Mouse (Mus musculus) spleen, postnatal 14 days (tissue): ENCODE results near the gene Mgst1.
A peak's percentile ranks its signal among the peaks of the same experiment; 100 is the strongest.

ENCODE experiments used
- DNase-seq, 2 experiments: peaks; one replicate each; pipeline ENCODE4 v3.0.0; 2021 to 2022; ENCODE audit warnings: low spot score in 2 of 2

Gene Mgst1

DNA sequence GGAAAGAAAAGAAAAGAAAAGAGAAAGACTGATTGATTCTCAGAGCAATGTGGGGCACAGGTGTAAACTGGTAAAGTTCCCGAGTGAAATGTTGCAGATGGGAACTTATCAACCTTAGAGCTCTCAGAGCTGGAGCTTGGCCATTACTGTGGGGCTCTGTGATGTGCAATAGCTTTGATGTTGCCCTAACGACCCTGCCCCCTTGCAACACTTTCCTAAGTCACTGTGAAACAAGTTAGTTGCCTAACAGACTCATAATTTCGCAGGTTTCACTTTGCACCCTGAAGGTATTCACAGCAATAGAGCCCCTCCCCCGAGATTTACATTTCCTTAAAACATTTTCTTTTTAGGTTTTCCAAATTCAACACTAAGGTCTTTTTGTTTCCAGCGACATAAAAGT, at the start of gene Mgst1:
TSS of gene Mgst1 (plus strand) at position 387 of the 400 bp plus-strand sequence.
- no peak for DNase-seq

GRCm38 (mm10) chr6:138092432-138092831, 47.7 kb upstream of the Mgst1 start:
- DNase-seq: no peak

GRCm38 (mm10) chr6:138095060-138095459, 45.1 kb upstream of the Mgst1 start:
- no peak for DNase-seq

GRCm38 (mm10) chr6:138099646-138100045, 40.5 kb upstream of the Mgst1 start:
- DNase-seq: no peak

GRCm38 (mm10) chr6:138101843-138102242, 38.3 kb upstream of the Mgst1 start:
- DNase-seq: no peak

DNA sequence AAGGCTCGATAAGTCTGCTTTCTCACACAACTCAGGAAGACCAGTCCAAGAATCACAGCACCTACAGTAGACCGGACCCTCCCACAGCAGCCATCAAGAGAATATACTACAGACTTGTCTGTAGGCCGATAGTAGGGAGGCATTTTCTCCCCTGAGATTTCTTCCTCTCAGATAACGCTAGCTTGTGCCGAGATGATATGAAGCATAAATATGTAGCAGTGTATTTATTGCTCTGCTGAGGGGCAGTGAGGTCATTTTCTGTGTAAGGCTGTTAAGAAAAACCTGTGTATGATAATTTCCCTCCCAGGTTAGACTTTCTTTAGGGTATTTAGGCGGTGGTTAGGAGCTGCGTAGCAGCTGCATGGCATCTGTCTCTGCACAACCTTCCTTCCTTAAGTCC, 37.2 kb upstream of the Mgst1 start:
- no peak for DNase-seq

- no peak for DNase-seq
Observed at GRCm38 (mm10) chr6:138104559-138104958, 35.6 kb upstream of the Mgst1 start.

DNA sequence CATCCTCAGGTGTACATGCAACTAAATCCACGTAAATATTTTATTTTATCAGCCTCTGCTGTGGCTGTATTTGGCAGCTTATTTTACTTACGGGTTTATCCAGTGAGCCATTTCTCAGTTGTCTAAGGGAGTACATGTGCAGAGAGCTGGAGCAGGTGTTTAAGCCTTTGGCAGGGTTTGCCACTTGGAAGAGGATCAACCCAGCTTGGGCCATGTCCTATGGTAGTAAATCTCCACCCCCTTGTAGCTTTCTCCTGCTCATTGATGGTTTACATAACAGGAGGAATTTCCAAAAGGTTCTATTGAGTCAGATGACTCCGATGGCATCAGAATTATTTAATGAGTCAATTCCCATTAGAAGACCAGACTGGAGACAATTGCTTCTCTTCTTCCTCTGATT, 22.6 kb upstream of the Mgst1 start:
- no peak for DNase-seq

DNA sequence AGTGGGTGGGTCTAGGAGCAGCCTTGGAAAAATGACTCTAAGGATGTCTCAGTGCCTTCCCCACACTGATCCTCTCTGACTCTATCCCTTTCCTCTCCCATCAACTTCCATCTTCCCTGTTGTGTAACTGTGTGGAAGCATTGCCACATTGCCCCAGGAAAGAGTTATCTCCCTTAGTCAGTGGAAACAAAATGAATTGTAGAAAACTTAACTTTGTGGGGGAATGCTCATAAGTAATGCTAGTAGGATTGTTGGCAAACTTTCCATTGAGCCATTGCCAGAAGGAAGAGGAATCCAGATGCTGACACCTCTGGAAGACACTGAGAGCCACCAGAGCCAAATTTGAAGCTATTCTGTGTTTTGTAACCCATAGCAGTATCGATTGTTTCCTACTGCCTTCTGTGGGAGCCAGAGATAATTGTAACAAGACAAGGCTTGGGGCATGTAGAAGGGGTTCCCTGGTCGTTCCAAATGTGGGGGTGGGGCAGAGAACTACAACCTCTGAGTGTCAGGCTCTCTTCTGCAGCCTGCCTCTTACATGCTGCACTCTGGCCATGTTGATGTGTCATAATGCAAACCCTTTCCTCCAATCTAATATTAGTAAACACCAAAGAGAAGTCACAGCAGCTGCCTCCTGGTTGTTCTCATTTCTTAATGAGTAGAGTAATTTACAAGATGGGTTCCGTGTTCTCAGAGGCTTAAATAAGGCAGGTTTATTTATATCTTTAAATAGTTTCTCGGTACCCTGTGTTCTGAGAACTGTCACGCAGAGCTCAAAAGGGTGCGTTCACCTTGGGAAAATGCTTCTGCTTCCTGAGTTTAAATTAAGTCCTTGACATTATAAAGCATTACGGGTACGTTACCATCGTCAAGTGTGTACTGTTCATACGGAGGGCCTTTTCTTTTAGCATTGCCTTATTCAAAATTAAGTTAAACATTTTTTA, 11.5 kb upstream of the Mgst1 start:
- DNase-seq: no peak

DNA sequence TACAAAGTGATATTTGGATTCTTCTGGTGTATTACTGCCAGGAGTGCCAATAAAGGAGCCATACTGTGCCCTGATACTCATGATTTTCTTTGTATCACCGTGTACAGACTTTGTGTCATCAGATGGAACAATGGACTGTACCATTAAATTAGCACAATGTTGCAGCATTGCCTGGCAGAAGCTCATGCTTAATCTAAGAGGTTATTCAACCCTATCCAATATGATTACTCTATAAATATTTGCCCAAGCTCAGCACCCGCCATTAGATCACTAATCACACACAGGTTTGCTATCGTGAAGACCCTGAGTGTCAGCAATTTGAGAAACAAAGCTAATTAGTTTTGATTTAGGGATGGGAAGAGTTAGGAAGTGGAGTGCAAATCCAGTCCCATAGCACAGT, 9.6 kb upstream of the Mgst1 start:
- no peak for DNase-seq

- DNase-seq: peak in 1 of 2 experiments; percentile 11
Observed at GRCm38 (mm10) chr6:138140336-138140735, 220 bp downstream of the Mgst1 start.

DNA sequence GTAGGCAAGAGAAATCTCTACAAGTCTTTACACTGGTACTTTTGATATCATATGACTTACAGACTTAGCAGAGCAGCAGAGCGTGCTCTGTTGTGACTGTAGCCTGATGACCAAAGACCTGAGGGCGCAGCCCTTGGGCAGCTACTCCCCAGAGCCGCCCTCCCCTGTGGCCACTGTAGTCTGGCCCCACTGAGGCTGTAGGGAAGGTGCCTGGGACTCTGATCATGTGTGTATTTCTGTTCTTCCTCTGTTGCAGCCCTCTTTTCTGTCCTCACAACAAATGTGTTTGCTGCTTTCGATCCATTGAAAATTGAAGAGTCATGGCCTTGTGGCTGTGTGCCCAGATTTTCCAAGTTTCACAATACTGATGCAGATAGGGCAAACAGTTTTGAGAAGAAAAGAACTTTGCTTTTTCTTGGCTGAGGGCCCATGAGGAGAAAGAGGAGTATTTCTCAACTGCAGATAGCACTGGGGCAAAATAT, 1.0 kb downstream of the Mgst1 start:
- no peak for DNase-seq

GRCm38 (mm10) chr6:138142604-138143003, 2.5 kb downstream of the Mgst1 start:
- no peak for DNase-seq

DNA sequence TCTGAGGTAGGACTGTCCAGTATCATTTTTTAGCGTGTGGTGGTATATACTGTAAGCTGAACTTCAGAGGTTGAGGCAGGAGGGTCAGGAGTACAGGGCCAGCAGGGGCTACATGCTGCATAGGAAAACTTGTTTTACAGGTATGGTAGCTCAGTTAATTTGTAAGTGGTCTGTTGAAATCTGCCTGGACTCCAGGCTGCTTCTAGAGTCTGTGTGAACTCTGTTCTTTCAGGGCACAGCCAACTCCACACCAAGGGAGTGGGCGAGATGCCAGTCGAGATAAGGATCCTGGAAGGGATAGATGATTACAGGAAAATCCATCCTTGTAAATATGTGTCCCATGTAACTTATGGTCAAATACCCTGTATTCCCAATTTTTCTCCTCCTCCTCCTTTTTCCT, 3.3 kb downstream of the Mgst1 start:
- no peak for DNase-seq

- peak; percentile 34 to 56 for DNase-seq
Observed at GRCm38 (mm10) chr6:138153111-138153510, 13.0 kb downstream of the Mgst1 start.

DNA sequence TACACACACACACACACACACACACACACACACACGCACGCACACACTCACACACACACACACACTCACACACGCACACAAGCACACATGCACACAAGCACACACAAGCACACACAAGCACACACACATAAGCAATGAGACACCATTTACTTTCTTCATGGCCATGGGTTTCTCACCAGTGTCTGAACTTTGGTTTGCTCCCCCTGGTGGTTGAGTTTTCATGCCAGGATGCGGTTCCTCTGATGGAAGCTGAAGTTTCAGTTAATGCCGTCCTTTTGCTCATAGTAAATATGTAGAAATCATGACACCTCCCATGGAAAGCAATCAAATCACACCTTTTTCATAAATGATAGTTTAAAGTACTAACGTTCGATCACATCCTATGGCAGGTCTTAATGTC, 23.8 kb downstream of the Mgst1 start:
- no peak for DNase-seq

GRCm38 (mm10) chr6:138171480-138172224, 31.5 kb downstream of the Mgst1 start:
- no peak for DNase-seq
